Mouse (Mus musculus): ENCODE measurements around the gene 4930432M17Rik.

The 4930432M17Rik gene

DNA sequence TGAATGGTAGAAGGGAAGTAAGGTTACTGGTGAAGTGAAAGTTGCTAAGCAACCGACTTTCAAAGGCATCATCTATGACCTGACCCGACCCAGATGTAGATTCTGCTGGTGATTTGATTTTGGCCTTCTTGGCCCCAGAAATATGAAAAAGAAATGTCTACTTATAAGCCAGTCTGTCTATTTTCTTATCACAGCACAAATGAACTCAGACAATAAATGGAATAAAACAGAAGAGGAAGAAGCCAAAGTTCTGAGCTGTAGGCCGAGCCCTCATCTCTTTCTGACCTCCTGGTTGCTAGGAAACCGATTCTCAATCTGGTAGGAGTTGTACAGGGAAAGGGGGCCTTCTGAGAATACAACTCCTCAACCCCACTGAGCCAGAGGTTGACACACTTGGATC lies at the start of gene 4930432M17Rik:
Gene 4930432M17Rik (plus strand): TSS at position 301 of the 400 bp plus-strand sequence.
- DNase-seq, result no peak

DNA sequence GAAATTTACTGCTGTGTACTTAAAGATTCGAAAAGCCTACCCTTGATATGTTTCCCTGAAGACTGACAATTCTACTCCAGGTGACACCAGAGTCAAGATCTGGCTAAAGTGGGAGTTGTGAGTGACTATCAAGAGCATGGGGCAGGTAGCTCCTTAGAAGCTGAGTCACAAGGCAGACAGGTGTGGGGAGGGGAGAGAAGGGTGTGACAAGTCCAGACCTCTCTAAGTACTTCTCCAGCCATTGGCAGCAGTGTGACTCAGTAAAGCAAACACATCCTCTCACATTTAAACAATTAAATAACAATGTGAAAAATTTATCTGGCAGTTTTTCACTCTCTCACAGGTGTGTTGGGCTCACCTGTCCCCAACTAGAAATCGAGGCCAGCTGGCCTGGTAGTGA lies 44.9 kb upstream of the 4930432M17Rik start:
- no peak for DNase-seq

DNA sequence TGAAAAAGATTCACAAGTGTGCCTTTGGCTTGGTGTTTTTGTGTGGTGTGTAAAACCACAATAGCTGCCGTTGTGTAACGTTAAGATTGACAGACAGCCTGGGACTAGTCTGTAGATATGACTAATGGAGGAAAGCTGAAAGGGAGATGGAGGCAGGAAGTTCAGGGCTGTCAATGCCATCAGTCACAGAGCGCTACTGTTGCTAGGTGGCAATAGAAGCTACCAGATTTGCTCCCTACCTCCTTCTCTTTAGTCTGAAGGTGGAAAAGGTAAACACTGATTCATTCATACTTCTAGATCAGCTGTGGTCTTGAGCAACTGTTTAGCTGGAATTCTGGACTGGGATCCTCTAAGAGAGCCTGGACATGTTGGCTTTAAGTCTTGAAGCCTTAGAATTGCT lies 44.3 kb upstream of the 4930432M17Rik start:
- no peak for DNase-seq

DNA sequence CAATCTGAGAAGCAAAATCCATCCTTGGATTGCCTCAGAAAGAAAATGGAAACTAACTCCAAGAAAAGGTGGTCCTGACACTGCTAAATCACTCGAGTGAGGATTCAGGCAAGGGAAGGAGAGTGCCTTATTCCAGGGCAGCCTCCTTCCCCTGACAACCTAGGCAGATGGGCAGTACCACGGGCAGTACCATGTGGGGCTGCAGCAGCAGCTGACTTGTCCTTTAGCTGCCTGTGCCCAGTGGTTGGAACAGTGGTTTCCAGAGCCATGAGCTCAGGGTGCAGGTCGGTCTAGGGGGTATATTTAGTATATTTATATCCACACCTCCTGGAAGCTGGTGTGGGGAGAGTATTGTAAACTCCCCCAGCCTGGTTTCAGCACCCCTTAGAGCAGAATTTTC lies 42.3 kb upstream of the 4930432M17Rik start:
- no peak for DNase-seq

DNA sequence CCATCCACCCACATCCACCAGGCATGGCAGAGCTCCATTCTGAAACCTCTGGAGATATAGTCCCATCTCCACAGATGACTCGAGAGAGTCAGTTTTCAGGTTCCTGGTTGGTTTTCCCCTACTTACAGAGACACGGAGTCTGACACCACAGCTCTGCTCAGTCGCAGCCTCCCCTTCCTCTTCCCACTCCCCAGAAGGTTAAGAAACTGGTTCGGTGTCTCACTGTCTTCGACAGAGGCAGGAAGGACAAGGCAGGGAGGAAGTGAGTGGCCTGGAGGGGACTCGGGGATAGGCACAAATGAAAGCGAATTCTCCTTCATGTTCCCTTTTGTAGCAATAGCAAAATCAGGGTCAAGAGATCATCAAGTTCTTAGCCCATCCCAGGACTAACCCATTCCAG lies 39.9 kb upstream of the 4930432M17Rik start:
- DNase-seq, result no peak

DNA sequence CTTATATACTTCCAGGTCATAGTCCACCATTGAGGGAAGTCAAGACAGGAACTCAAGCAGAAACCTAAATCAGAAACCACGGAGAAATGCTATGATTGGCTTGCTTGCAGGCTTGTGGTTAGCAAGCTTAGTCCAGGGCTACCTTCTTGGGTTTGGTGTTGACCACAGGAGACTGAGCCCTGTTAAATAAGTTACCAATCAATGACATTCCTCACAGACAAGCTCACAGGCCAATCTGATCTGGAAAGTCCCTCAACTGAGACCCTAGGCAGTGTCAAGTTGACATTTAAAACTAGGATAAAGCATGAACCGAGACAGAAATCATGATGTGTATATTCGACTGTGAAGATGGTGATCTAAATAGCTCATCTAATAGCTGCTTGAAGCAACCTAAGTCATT lies 35.6 kb upstream of the 4930432M17Rik start:
- DNase-seq, result no peak

DNA sequence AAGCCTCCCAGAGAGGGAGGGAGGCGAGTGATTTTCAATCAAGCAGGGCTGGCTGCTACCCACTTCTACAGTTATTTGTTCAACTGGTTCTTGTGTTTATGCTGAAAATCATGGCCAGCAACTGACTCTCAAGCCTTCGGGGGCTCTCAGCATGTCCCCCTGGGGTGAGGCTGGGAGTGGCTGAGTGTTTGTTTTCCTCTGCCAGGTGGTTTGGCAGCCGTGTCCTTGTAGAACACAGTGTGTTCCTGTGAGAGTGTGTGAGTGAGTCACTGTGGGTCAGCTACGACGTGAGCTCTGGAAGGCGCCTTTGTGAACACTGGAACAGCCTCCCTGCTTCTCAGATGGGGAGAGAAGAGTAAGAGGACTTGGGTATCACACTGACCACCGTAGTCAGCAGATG lies 35.1 kb upstream of the 4930432M17Rik start:
- no peak for DNase-seq

DNA sequence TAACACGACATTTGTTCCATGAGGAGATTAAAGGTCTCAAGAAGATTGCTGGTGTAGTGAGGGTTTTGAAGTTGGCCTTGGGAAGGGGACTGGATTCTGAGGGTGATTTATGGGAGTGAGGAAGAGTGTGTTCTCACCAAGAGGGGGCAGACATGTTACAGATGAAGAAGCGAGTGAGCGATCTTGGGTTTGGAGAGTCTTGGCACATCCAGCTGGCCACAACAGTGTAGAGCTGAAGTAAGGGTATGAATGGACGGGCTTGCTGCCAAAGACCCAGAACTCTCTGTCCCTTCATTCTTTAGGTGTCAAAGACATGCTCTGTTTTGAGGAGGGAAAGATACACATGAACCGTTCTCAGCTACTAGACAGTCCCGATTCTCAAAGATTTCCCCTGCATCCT lies 34.2 kb upstream of the 4930432M17Rik start:
- DNase-seq, result peak; percentile 45

DNA sequence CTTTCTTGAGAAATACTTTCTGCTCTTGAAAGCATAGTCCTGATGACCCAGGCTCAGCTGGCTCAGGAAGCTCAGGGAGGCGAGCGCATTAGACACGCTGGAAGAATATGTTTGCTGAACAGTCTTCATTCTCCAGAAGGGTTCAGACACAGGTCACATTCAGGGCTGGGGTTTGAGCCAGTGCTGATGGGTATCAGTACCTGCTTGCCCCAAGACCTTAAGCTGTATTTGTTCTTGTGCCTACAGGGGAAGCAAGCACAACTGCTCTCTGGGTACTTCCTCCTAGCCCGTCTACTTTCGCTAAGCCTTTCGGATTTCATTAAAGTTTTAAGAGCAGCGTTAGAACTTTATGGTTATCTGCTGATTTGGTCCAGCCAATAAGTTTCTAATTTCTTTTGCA lies 33.8 kb upstream of the 4930432M17Rik start:
- DNase-seq, result no peak

DNA sequence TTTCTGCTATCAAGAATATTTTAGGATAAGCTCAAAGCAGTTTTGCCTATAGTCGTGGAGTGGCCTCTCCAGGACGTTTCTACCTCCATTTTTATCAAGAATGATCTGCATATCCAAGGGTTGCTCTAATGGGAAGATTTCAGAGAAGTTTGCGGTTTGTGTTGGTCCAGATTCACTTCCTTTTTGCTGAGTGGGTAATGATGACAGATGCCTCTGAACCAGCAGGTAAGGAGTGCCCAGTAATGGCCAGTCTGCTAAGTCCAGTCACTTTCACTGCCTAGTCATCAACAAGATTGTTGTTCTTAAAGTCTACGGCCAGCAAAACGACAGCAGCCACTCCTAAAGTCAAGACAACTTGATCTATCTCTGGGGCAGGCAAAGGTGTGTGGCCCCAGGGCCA lies 32.8 kb upstream of the 4930432M17Rik start:
- DNase-seq, result no peak

DNA sequence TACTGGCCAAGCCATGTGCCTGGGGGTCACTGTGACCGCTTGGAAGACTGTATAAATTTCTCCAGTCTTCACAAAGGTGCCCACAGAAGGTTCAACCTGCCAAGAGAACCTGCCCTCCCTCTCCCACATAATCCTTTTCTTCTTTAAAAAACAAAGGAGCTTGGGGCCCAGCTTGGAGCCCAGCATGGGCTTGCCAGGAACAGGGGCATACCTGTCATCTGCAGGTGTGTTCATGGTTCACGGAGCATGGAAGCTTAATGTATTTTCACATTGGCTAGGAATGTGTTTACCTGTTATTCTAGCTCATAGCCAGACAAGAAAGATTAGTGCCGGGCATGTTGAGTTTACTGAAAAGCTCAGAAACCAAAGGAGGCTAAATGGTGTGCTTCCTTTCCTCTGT lies 32.3 kb upstream of the 4930432M17Rik start:
- no peak for DNase-seq

DNA sequence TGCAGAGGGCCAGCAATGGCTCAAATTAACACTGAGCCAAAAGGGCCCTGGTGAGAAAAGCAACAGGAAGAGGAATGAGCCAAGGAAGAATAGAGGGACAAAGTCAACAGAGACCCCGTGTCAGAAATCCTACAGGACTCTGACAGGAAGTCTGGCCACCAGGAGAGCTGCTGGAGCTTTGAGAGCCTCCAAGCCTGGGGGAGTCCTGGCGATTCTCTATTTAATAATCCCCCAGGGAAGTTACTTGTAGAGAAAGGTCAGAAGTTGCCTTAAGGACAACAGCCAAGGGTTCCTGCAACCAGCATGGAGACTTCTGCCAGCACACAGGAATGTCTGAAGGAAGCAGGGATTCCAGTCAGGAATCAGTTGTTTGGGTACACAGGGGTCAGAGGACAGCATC lies 30.0 kb upstream of the 4930432M17Rik start:
- DNase-seq, result peak; percentile 11

DNA sequence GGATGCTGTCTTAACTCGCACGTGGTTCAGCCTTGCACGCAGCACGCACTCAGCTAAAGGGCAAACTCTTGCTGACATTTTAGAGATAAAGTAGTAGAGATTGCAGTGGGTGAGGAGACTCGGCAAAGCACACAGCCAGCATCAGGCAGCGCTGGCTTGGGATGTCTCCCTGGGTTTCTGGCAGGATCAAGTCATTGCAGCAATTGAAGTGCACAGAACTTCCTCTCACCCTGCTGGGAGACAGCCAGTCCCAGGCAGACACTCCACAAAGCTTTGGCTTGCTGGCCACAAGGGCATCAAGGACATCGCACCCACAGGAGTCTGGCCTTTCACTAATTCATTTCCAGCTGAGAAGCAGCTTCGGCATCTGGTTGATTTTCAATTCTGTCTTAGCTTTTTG lies 27.3 kb upstream of the 4930432M17Rik start:
- DNase-seq, result peak; percentile 39

DNA sequence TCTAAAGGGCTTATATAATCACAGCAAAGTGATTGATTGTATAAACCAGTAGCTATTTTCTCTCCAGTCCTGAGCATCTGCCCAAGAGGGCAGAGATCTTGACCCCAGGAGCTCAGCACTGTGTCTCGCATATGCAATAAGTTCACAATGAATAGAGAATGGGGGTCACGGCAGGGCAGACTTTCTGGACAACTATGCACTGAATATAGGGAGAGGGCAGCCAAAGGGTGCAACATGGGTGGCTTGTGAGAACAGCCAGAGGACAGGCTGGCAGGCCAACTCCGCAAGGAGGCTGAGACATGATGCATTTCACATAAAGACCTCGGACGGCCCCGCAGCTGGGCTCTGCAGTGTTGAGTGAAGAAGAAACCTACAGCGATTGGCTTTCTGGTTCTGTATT lies 25.1 kb upstream of the 4930432M17Rik start:
- DNase-seq, result no peak

DNA sequence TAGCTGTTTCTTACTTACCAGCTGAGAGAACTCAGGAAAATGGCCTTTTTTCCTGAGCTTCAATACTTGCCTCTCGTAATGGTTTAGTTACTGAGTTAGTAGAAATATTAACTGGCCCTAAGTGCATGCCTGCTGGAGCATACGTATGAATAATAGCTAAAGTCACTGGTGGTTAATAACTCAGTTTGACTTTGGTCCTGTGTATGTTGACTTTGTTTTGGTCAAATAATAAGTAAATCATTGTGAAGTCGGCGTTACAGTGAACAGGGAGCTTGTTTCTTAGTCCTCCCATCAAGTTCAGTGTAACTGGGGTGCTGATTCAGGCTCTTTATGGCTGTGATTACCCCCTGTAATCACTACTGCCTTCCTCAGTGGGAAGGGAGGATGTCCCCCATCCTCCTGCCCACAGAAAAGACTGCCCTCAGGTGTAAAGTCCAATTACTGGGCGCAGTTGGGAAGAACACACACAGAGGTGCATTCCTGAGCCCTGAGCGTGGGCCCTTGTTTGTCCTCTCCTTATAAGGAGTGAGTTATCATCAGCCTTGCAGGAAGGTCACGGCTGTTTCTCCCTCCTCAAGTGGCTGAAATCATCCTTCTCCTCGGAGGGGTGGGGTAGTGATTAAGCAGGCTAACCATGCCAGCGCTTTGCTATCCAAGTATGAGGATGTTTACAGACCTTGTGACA lies 24.1 kb upstream of the 4930432M17Rik start:
- DNase-seq, result no peak

DNA sequence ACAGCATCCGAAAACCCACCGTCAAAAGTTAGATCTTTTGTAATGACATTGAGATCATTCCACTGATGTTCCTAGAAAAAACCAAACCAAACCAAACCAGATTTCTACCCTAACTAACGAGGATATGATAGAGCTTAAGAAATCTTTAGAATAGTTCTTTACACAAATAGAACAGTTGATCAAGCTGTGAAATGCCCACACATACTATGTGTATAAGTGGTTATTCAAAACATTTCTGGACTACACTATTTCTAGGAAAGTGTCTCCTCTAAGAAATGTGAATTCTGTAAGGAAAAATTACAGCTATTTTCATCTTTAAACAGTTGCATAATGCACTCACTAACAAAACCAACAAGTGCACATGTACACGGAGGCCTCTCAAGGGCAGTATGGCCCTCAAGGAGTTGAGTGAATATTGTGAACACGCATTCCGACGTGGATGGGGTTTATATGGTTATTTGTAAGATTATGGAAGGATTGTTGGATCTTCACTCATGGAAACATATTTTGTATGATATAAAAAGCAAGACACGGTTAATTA lies 22.3 kb upstream of the 4930432M17Rik start:
- no peak for DNase-seq

DNA sequence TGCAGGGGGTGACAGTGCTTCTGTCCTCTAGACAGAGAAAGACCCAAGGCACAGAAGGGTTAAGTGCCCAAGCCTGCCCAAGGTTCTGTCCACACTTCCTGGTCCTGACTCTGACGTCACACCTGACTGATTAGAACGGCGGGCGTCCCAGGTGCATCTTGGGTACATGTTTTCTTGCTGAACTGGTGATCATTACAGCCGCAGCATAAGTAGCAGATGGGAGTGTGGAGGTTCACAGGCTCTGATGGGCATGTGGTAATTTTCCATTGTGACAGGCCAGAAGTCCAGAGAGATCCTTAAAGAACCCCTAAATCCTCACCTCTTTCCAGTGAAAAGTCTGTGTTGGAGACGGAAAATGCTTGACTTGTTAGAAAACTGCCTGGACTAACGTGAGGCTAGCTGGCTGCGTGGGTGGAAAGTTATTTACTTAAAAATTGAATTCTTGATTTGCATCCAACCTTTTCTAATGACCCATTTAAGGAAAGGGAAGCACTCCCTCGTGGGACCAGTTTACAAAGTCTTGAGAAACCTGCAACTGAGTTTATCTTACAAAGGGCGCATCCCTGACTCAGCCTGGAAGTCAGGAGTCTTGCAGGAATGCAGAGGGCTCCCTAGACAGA lies 20.4 kb upstream of the 4930432M17Rik start:
- peak; percentile 30 for DNase-seq

DNA sequence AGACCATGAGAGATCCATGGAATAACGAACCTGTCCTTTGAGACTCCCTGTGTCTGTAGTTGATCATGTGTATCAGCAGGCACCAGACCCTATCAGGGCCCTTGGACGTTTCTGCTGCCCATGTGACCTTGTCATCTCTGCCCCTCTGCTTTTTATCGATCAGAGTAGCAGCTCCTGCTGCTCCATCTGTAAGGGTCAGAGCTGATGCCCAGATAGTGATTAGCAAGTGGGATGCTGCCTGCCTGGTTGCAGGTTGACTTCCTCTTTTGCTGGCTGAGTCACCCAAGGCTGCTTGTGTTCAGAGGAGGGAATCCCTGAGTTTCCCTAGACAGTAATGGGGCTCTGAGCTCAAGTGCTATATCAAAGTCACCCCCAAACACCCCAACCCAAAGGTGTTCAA lies 18.9 kb upstream of the 4930432M17Rik start:
- DNase-seq, result no peak

DNA sequence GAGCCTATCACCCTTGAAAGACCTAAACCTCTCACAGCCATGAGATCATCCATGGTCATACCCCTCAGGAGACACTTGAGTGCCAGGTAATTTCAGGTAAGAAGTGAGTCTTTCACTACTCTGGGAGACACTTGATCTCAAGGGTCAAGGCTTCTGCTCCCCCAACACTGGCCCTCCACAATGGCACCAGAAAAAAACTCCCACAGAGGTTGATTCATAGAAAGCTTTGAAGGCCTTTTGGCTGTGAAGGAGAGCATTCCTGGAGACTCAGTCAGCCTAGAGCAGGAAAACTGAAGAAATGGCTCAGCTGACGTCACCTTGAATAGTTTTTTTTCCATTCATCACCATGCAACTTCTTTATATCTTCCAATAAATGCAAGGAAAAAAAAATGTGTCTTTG lies 18.4 kb upstream of the 4930432M17Rik start:
- DNase-seq, result no peak

DNA sequence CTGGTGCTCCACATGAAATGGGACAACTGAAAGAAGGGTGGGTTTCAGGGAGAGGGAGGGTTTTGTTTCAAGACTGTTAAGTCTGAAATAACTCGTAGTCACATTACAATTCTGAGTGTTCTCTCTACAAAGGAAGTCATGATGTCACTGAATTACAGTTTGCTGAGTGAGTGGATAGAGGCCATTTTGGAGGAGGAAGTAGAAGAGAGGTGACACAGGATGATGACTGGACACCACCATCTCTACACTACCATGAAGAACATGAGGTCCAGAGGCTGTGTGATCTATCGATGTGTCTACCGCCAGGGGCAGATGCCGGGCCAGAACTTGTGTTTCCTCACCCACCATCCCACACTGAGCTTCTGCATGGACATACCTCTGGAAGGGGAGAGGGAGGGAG lies 13.6 kb upstream of the 4930432M17Rik start:
- no peak for DNase-seq

DNA sequence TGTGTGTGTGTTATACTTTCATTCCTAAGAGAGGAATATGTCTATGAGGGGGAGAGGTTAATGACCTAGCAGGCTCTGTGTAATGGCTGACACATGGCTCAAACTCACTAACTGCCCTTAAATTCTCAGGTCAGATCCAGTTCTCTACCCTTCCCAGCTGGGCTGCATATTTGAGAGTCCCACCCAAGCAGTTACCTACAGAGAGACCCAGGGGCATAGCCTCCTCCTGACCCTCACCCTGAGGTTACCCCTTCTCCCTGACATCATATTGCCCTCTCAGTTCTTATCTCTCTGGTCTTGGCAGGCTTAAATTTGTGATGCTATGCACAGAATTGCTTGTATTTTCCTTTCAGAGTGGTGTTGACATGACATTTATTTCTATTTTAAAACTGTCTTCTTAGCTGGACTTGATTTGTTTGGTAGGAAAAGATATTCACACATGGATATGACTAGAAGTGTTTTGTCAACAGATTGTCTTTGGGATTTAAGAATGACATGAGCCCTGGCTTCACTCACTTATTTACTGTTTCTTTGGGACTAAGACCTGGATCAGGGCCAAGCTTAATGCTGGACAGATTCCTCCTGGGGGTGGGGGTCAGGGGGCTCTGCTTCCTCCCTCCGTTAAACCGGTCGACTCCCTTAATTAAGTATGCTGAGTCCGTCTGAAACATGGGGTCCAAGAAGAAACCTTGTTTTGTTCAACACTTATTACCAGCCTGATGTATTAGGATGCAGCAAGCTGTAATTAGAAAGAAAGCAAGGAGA lies 7.7 kb upstream of the 4930432M17Rik start:
- DNase-seq, result no peak

DNA sequence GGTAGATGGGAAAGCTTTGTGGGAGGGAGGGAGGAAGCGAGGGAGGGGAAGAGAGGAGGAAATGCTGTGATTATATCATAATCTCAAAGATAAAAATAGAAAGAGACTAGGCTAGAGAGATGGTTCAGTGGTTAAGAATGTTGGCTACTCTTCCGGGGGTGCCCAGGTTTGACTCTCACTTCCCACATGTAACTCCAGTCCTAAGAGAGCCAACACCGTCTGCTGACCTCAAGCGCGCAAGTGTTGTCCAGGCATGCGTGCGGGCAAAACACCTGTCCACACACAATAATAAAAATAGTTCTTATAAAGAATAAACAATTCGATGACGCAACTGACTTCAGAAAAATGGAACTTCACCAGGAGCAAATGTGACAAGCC lies 7.1 kb upstream of the 4930432M17Rik start:
- DNase-seq, result no peak

DNA sequence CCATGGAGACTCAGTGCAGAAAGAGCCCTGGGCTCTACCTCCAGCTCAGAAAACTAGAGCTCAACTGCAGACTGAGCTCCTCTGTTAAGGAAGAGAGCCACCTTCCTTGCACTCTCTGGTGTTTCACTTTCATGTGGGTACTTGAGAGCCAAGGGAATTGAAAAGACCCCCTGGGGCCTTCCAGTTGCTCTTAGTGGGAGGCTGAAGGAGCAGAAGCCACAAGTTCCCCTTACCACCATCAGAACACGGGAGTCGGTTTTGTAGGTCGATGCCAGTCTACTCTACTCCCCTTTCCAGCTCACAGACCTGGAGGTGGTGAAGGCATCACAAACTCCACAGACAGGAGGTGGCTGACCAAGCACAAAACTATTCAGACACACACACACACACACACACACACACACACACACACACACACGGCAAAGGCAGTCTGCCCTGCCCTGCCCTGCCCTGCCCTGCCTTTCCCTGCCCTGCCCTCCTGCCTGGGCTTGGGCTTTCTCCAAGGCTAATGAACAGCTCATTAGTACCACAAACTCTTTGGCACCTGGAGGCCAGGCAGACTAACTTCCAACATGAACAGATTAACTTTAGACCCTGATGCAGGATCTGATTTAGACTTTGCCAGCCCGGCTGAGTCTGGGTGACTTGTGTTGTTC lies 1.7 kb downstream of the 4930432M17Rik start:
- no peak for DNase-seq

All from cerebellum, adult 9-11 months (tissue).